Mouse (Mus musculus) kidney, postnatal 14 days (tissue): ENCODE measurements at regions not wholly inside any gene's neighbourhood (a gene's known extent, or its start where the extent isn't known, plus 50 kb on each side); places are given as distances from the start of the nearest gene placed in this dataset.
"Not testable (repeated sequence)": the region's sequence is repeated elsewhere in the genome, so short reads cannot be mapped to it uniquely, and the experiment has no call there.

Experiments
- DNase-seq: peaks from one replicate; pipeline ENCODE4 v3.0.0; 2022; ENCODE audit warnings: mixed read lengths

DNA sequence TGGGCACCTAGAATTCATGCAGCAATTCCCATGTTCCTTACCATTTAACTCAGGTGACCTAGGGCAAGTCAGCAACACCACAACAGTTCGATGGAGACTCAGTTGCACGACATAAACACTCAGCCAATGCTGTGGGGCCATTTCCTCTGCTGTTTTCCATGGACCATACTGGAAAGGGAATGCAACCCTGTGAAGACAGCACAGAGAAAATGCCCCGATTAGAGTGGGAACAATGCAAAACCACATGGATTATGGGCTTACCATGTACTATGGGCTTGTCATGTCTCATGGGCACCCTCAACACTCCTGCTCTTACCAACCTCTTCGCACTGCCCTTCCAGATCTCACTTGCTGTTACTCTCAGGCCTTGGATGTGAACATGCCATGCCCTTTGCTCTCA, 207.6 kb downstream of the Snurf start:
- not testable (repeated sequence) for DNase-seq

DNA sequence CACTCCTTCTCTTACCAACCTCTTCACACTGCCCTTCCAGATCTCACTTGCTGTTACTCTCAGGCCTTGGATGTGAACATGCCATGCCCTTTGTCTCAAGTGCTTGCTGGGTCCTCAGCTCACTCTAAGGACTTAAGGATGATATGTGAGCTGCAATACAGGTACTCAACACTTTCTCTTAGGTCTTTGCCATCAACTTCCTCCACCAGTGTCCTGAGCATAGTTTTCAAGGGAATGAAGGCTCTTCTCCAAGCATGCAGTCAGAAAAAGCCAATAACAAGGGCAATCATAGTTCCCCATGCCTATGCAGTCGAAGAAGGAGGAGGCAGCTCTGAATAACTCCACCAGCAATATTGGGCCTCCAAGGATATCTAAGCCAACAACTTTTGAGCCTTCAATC, 235.1 kb downstream of the Snurf start:
- not testable (repeated sequence) for DNase-seq

DNA sequence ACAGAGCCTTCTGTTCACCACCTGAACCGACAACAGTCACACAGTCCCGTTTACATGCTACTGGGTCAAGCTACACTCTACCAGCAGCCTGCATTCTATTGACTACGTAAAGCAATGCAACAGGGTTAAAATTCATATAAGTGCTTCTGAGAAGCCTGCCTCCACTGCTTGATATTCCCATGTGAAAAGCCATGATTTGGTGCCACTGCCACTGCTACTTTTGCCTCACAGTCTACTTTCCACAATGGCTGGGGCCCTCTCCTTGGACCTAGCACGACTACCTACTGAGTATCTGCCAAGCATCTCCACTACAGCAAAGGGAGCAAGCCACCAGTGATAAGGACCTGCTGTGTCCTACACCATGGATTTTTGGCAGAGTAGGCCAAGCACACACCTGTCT, 236.2 kb downstream of the Snurf start:
- DNase-seq: not testable (repeated sequence)

DNA sequence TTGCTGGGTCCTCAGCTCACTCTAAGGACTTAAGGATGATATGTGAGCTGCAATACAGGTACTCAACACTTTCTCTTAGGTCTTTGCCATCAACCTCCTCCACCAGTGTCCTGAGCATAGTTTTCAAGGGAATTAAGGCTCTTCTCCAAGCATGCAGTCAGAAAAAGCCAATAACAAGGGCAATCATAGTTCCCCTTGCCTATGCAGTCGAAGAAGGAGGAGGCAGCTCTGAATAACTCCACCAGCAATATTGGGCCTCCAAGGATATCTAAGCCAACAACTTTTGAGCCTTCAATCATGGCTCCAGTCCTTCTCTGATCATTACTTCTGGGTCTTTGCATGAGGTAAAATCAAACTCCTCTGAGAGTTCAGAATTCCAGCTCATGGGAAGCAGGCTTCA, 237.5 kb downstream of the Snurf start:
- peak; percentile 0 for DNase-seq
